Mouse (Mus musculus) MEL (cell line): ENCODE measurements around the gene Ccdc22.

ENCODE experiments used
- CTCF ChIP-seq, 3 experiments: IDR thresholded peaks in 2 of 3; conservative IDR thresholded peaks in 1 of 3; 2 replicates each; pipeline ENCODE4 v1.5.1; 2011 to 2012; ENCODE audit warnings: low read length in 3 of 3, low read depth in 2 of 3, mild to moderate bottlenecking in 2 of 3, improper control_type of control experiment in 1 of 3, inconsistent platforms in 1 of 3, mixed read lengths in 1 of 3, moderate library complexity in 1 of 3; ENCODE audit not compliant: control insufficient read depth in 1 of 3, insufficient read depth in 1 of 3, poor library complexity in 1 of 3, severe bottlenecking in 1 of 3
- HCFC1 ChIP-seq: IDR thresholded peaks from 2 replicates; pipeline ENCODE4 v1.6.1; 2012; ENCODE audit warnings: low read depth, mild to moderate bottlenecking, inconsistent platforms, low read length, improper control_type of control experiment, moderate library complexity
- MAX ChIP-seq: IDR thresholded peaks from 2 replicates; pipeline ENCODE4 v1.6.1; 2011; ENCODE audit warnings: low read length, improper control_type of control experiment
- POLR2A ChIP-seq, 2 experiments: IDR thresholded peaks; 2 replicates each; pipeline ENCODE4 v1.6.1; 2011 to 2012; ENCODE audit warnings: low read length in 2 of 2, mild to moderate bottlenecking in 2 of 2, control low read depth in 1 of 2, improper control_type of control experiment in 1 of 2, low read depth in 1 of 2, moderate library complexity in 1 of 2; ENCODE audit not compliant: control insufficient read depth in 1 of 2, insufficient read depth in 1 of 2, poor library complexity in 1 of 2
- POLR2AphosphoS5 ChIP-seq: IDR thresholded peaks from 2 replicates; pipeline ENCODE4 v1.6.1; 2012; ENCODE audit warnings: low read depth, borderline replicate concordance, mild to moderate bottlenecking, inconsistent platforms, low read length, moderate library complexity, mixed read lengths
- TCF12 ChIP-seq: IDR thresholded peaks from 2 replicates; pipeline ENCODE4 v1.6.1; 2014; ENCODE audit warnings: low read depth, mild to moderate bottlenecking, inconsistent platforms, low read length, improper control_type of control experiment, moderate library complexity
- USF1 ChIP-seq: IDR thresholded peaks from 2 replicates; pipeline ENCODE4 v1.6.1; 2014; ENCODE audit warnings: low read depth, mild to moderate bottlenecking, inconsistent platforms, low read length, improper control_type of control experiment, moderate library complexity
- ZKSCAN1 ChIP-seq: IDR thresholded peaks from 2 replicates; pipeline ENCODE4 v1.6.1; 2012; ENCODE audit warnings: low read depth, mild to moderate bottlenecking, inconsistent platforms, low read length, improper control_type of control experiment, moderate library complexity

DNA sequence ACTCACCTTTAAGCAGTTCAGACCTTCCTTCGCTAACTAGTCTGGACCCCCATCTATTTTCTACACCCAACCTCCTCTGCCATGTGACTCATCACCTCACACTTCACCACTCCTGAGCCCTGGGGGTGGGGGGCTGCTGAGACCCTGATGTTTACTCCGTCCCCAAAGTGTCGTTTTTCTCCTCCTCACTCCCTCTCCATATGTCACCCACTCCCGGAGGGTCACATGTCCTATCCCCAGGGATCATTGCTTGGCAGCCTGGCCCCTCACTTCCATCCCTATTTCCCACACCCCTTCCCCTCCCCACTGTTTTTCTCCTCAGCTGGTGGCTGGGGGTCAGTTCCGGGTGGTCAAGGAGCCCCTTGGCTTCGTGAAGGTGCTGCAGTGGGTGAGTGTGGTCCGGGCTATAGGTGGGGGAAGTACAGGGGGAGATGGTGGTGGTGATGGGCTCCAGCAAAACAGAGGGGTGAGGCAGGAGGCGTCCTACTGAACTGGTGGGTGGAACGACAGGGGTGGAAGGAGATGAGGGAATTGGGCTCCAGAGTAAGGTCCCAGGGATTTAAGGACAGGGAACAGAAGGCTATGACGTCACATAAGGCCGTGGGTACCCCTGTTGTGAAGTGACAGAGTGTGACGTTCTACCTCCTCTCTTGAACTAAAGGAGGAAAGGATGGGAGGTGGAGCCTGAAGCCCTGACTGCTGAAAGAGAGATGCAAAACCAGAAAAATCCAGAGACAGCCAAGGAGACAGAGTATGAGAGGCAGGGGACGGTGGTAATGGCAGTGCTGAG is 34.4 kb upstream of the Ccdc22 start:
- no peak for TF ChIP-seq TCF12
- no peak for TF ChIP-seq USF1
- TF ChIP-seq MAX = no peak
- no peak for TF ChIP-seq HCFC1
- TF ChIP-seq POLR2A (IDR thresholded peaks at IDR 0.05; ENCODE audit: control insufficient read depth in 1 of 2, insufficient read depth in 1 of 2, low read depth in 1 of 2, low read length in 2 of 2, poor library complexity in 1 of 2) = no peak
- TF ChIP-seq CTCF (IDR thresholded peaks at IDR 0.05 in 2 of 3, conservative IDR thresholded peaks at IDR 0.05 in 1 of 3; ENCODE audit: control insufficient read depth in 1 of 3, insufficient read depth in 1 of 3, low read depth in 2 of 3, low read length in 3 of 3, poor library complexity in 1 of 3, severe bottlenecking in 1 of 3) = no peak
- no peak for TF ChIP-seq ZKSCAN1
- TF ChIP-seq POLR2AphosphoS5 = no peak
